Mouse (Mus musculus) lung, adult 2 months (tissue): ENCODE measurements around the gene Abca7.

ENCODE experiments used
- CTCF ChIP-seq: fragments of 200-500 bp; IDR thresholded peaks from 2 replicates; pipeline ENCODE4 v1.5.1; 2011; ENCODE audit warnings: mild to moderate bottlenecking, low read length, control low read depth; ENCODE audit not compliant: insufficient read depth
- POLR2A ChIP-seq: fragments of 200-500 bp; IDR thresholded peaks from 2 replicates; pipeline ENCODE4 v1.6.1; 2011; ENCODE audit warnings: low read depth, mild to moderate bottlenecking, control low read depth, low read length, borderline replicate concordance; ENCODE audit errors: extremely low read depth

GRCm38 (mm10) chr10:79946752-79947322 is 49.5 kb upstream of the Abca7 start:
- TF ChIP-seq POLR2A (no peak), CTCF (no peak)
